Mouse (Mus musculus): Measurements from ENCODE around the gene Aars2. TPM values are rescaled to one million over a fixed set of nuclear protein-coding genes. Genes with fewer than 3 reads are reported as not detected.

Gene Aars2
- polyA plus RNA-seq, 1 experiment, result not detected

GRCm38 (mm10) chr17:45551249-45551796 is 44.7 kb downstream of the Aars2 start:
- peaks cover 34% of the 10 kb centered on the region for H3K4me1 ChIP-seq (ENCODE audit: control insufficient read depth, insufficient read depth, low read length)
- H3K4me3 ChIP-seq (ENCODE audit: insufficient read depth, low read depth, low read length), result no peak overlapping the region
- 77% methylated on average over 7 of the region's 7 CpGs for WGBS
- H3K27ac ChIP-seq (ENCODE audit: insufficient read depth, low read depth, low read length), result no peak overlapping the region
- no peak for TF ChIP-seq POLR2A (IDR thresholded peaks at IDR 0.05; ENCODE audit: insufficient read depth, low read depth, low read length)
- no peak for TF ChIP-seq CTCF (IDR thresholded peaks at IDR 0.05; ENCODE audit: insufficient read depth, low read depth, low read length)

GRCm38 (mm10) chr17:45551816-45552451 is 45.3 kb downstream of the Aars2 start:
- no peak overlapping the region for H3K4me3 ChIP-seq (ENCODE audit: insufficient read depth, low read depth, low read length)
- TF ChIP-seq CTCF (IDR thresholded peaks at IDR 0.05; ENCODE audit: insufficient read depth, low read depth, low read length), result peak; percentile 32; the same call in 1 of the 2 replicates
- TF ChIP-seq POLR2A (IDR thresholded peaks at IDR 0.05; ENCODE audit: insufficient read depth, low read depth, low read length), result no peak
- 8% methylated on average over 8 of the region's 8 CpGs for WGBS
- peaks cover 30% of the 10 kb centered on the region for H3K4me1 ChIP-seq (ENCODE audit: control insufficient read depth, insufficient read depth, low read length)
- H3K27ac ChIP-seq (ENCODE audit: insufficient read depth, low read depth, low read length), result no peak overlapping the region

GRCm38 (mm10) chr17:45553065-45553464 is 46.4 kb downstream of the Aars2 start:
- 85% methylated on average over 3 of the region's 3 CpGs for WGBS

DNA sequence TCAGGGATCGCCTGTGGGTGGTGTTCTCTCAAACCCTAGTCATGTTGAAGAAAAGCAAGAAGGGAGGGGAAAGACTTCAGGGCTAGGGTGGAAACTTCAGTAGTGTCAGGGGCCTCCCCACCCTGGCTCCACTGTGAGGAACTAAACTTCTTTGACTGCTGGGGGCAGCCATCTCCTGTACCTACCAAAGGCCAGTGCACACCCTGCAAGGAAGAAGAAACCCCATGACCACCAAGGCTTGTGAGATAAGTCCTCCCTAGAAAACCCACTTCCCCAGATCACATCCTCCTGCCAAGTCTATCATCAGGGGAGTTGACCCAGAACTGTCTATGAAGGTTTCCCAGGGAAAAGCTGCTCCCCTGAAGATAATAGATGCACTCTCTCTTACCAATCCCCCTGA is 47.8 kb downstream of the Aars2 start:
- TF ChIP-seq POLR2A (IDR thresholded peaks at IDR 0.05; ENCODE audit: insufficient read depth, low read depth, low read length), result no peak
- TF ChIP-seq CTCF (IDR thresholded peaks at IDR 0.05; ENCODE audit: insufficient read depth, low read depth, low read length), result no peak
- Histone ChIP-seq H3K27ac (ENCODE audit: insufficient read depth, low read depth, low read length) (no peak overlapping the region), H3K4me1 (ENCODE audit: control insufficient read depth, insufficient read depth, low read length) (peaks cover 22% of the 10 kb centered on the region), H3K4me3 (ENCODE audit: insufficient read depth, low read depth, low read length) (no peak overlapping the region)
- WGBS, result 42% methylated on average over 1 of the region's 1 CpGs

More at GRCm38 (mm10) chr17:45553065-45553464, 46.4 kb downstream of the Aars2 start:
- Histone ChIP-seq H3K4me3 (ENCODE audit: insufficient read depth, low read depth, low read length) (no peak overlapping the region), H3K27ac (ENCODE audit: insufficient read depth, low read depth, low read length) (no peak overlapping the region), H3K4me1 (ENCODE audit: control insufficient read depth, insufficient read depth, low read length) (peaks cover 25% of the 10 kb centered on the region)
- no peak for TF ChIP-seq CTCF (IDR thresholded peaks at IDR 0.05; ENCODE audit: insufficient read depth, low read depth, low read length)
- TF ChIP-seq POLR2A (IDR thresholded peaks at IDR 0.05; ENCODE audit: insufficient read depth, low read depth, low read length), result no peak

- under 1% methylated on average over 45 of the region's 45 CpGs for WGBS
- H3K4me3 ChIP-seq (ENCODE audit: insufficient read depth, low read depth, low read length), result peak within 1 kb of the TSS; percentile 61
- TF ChIP-seq CTCF (IDR thresholded peaks at IDR 0.05; ENCODE audit: insufficient read depth, low read depth, low read length) (no peak), POLR2A (IDR thresholded peaks at IDR 0.05; ENCODE audit: insufficient read depth, low read depth, low read length) (no peak)
- H3K27ac ChIP-seq (ENCODE audit: insufficient read depth, low read depth, low read length), result no peak within 1 kb of the TSS
- H3K4me1 ChIP-seq (ENCODE audit: control insufficient read depth, insufficient read depth, low read length), result peaks cover 15% of the 10 kb centered on the region
Observed at GRCm38 (mm10) chr17:45555452-45556106, 48.9 kb downstream of the Aars2 start, which contains the start of gene Nfkbie. TSS of gene Nfkbie (plus strand) at chr17:45555703.

DNA sequence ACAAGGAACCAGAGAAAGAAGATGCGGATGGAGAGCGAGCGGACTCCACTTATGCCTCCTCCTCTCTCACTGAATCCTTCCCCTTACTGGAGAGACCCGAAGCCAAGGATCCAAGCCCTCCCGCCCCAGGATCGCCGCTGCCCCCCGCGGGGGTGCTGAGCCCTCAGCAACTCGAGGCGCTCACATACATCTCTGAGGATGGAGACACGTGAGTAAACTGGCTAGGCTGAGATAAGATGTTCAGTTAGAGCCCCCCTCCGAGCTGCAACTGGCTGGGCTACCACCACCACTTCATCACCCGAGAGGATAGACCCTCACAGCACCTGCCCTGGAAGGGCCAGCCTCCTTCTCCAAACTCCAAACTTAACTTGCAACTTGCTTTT is 49.5 kb downstream of the Aars2 start:
- Histone ChIP-seq H3K4me1 (ENCODE audit: control insufficient read depth, insufficient read depth, low read length) (peaks cover 15% of the 10 kb centered on the region), H3K4me3 (ENCODE audit: insufficient read depth, low read depth, low read length) (peak overlapping the region; percentile 61), H3K27ac (ENCODE audit: insufficient read depth, low read depth, low read length) (no peak overlapping the region)
- WGBS, result 5% methylated on average over 14 of the region's 14 CpGs
- TF ChIP-seq CTCF (IDR thresholded peaks at IDR 0.05; ENCODE audit: insufficient read depth, low read depth, low read length) (no peak), POLR2A (IDR thresholded peaks at IDR 0.05; ENCODE audit: insufficient read depth, low read depth, low read length) (no peak)

- no peak overlapping the region for H3K4me3 ChIP-seq (ENCODE audit: insufficient read depth, low read depth, low read length)
- H3K4me1 ChIP-seq (ENCODE audit: control insufficient read depth, insufficient read depth, low read length), result peaks cover 15% of the 10 kb centered on the region
- no peak overlapping the region for H3K27ac ChIP-seq (ENCODE audit: insufficient read depth, low read depth, low read length)
- no peak for TF ChIP-seq CTCF (IDR thresholded peaks at IDR 0.05; ENCODE audit: insufficient read depth, low read depth, low read length)
- TF ChIP-seq POLR2A (IDR thresholded peaks at IDR 0.05; ENCODE audit: insufficient read depth, low read depth, low read length), result no peak
- WGBS, result 68% methylated on average over 3 of the region's 3 CpGs
Observed at GRCm38 (mm10) chr17:45556514-45557245, 50.0 kb downstream of the Aars2 start.

- 86% methylated on average over 7 of the region's 7 CpGs for WGBS
Observed at GRCm38 (mm10) chr17:45557246-45557824, 50.7 kb downstream of the Aars2 start.

More at GRCm38 (mm10) chr17:45557246-45557824, 50.7 kb downstream of the Aars2 start:
- Histone ChIP-seq H3K27ac (ENCODE audit: insufficient read depth, low read depth, low read length) (no peak overlapping the region), H3K4me1 (ENCODE audit: control insufficient read depth, insufficient read depth, low read length) (peaks cover 12% of the 10 kb centered on the region; the same call in 1 of the 2 replicates), H3K4me3 (ENCODE audit: insufficient read depth, low read depth, low read length) (no peak overlapping the region)
- TF ChIP-seq POLR2A (IDR thresholded peaks at IDR 0.05; ENCODE audit: insufficient read depth, low read depth, low read length), result no peak
- no peak for TF ChIP-seq CTCF (IDR thresholded peaks at IDR 0.05; ENCODE audit: insufficient read depth, low read depth, low read length)
